Mouse (Mus musculus): ENCODE data around the gene Cib2. TPM values are rescaled to one million over a fixed set of nuclear protein-coding genes. Genes with fewer than 3 reads are reported as not detected.

The Cib2 gene
- polyA plus RNA-seq, 1 experiment, result 4.6 TPM

DNA sequence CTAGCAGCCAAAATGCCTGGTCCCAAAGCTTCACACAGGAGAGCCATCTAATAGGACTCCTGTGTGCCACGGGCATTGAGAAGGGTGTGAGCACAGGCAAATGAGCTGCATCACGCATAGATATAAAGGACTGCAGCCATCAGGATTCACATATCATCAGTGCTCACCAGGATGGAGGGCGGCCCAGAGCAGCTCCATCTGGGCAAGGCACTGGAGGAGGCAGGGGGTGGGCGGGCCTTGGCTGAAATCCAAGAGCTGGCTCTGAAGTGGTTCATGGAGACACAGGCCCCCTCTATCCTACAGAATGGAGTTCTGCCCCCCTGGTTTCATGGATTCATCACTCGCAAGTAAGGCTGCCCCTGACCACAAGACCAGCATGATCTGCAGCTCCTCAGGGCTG, 26.0 kb downstream of the Cib2 start:
- H3K9me3 ChIP-seq (replicated peaks; ENCODE audit: control insufficient read depth, insufficient read depth, low read length, poor library complexity, severe bottlenecking), result no peaks in the 10 kb centered on the region
- no peaks in the 10 kb centered on the region for H3K36me3 ChIP-seq (ENCODE audit: control insufficient read depth, insufficient read depth, low read length, poor library complexity, severe bottlenecking)
- no peak overlapping the region for H3K9ac ChIP-seq (ENCODE audit: low read depth, poor library complexity, severe bottlenecking)
- no peak overlapping the region for H3K4me3 ChIP-seq (ENCODE audit: low read depth, low read length)
- H3K27me3 ChIP-seq (ENCODE audit: control insufficient read depth, insufficient read depth, low read length, poor library complexity, severe bottlenecking), result no peaks in the 10 kb centered on the region
- TF ChIP-seq POLR2A (IDR thresholded peaks at IDR 0.05; ENCODE audit: insufficient read depth, low read length) (no peak), CTCF (IDR thresholded peaks at IDR 0.05; ENCODE audit: low read depth, low read length) (no peak), EP300 (IDR thresholded peaks at IDR 0.05; ENCODE audit: insufficient read depth, low read depth, low read length) (no peak)
- H3K27ac ChIP-seq (ENCODE audit: insufficient read depth, low read length), result no peak overlapping the region
- no peaks in the 10 kb centered on the region for H3K4me1 ChIP-seq (ENCODE audit: control insufficient read depth, insufficient read depth, low read length)

DNA sequence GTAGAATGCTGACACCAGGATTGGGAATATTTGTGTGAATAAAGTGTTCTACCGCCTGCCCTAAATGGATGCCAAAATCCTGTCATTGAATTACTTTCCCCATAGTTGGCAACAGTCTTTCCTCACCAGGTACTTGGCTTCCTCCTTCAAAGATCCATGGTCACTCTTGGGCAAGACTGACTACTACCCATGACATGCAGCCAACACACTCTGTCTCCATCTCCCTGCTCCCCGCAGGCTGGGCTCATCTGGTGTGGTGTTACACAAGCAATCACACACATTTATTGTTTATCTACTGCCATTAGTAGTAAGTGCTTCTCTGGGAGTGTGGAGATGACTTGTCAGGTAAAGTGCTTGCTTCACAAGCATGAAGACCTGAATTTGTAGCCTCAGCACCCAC, 27.1 kb downstream of the Cib2 start:
- Histone ChIP-seq H3K27me3 (ENCODE audit: control insufficient read depth, insufficient read depth, low read length, poor library complexity, severe bottlenecking) (no peaks in the 10 kb centered on the region), H3K4me1 (ENCODE audit: control insufficient read depth, insufficient read depth, low read length) (no peaks in the 10 kb centered on the region), H3K9me3 (replicated peaks; ENCODE audit: control insufficient read depth, insufficient read depth, low read length, poor library complexity, severe bottlenecking) (no peaks in the 10 kb centered on the region), H3K36me3 (ENCODE audit: control insufficient read depth, insufficient read depth, low read length, poor library complexity, severe bottlenecking) (no peaks in the 10 kb centered on the region), H3K27ac (ENCODE audit: insufficient read depth, low read length) (no peak overlapping the region), H3K4me3 (ENCODE audit: low read depth, low read length) (no peak overlapping the region), H3K9ac (ENCODE audit: low read depth, poor library complexity, severe bottlenecking) (no peak overlapping the region)
- TF ChIP-seq CTCF (IDR thresholded peaks at IDR 0.05; ENCODE audit: low read depth, low read length), result no peak
- no peak for TF ChIP-seq EP300 (IDR thresholded peaks at IDR 0.05; ENCODE audit: insufficient read depth, low read depth, low read length)

GRCm38 (mm10) chr9:54531421-54531820, 28.6 kb downstream of the Cib2 start:
- no peaks in the 10 kb centered on the region for H3K36me3 ChIP-seq (ENCODE audit: control insufficient read depth, insufficient read depth, low read length, poor library complexity, severe bottlenecking)
- no peaks in the 10 kb centered on the region for H3K4me1 ChIP-seq (ENCODE audit: control insufficient read depth, insufficient read depth, low read length)
- H3K9ac ChIP-seq (ENCODE audit: low read depth, poor library complexity, severe bottlenecking), result no peak overlapping the region
- no peak overlapping the region for H3K27ac ChIP-seq (ENCODE audit: insufficient read depth, low read length)
- TF ChIP-seq EP300 (IDR thresholded peaks at IDR 0.05; ENCODE audit: insufficient read depth, low read depth, low read length), result no peak
- no peaks in the 10 kb centered on the region for H3K9me3 ChIP-seq (replicated peaks; ENCODE audit: control insufficient read depth, insufficient read depth, low read length, poor library complexity, severe bottlenecking)
- no peaks in the 10 kb centered on the region for H3K27me3 ChIP-seq (ENCODE audit: control insufficient read depth, insufficient read depth, low read length, poor library complexity, severe bottlenecking)
- H3K4me3 ChIP-seq (ENCODE audit: low read depth, low read length), result no peak overlapping the region

- TF ChIP-seq CTCF (IDR thresholded peaks at IDR 0.05; ENCODE audit: low read depth, low read length), result no peak
- no peak for TF ChIP-seq POLR2A (IDR thresholded peaks at IDR 0.05; ENCODE audit: insufficient read depth, low read length)
- no peak for TF ChIP-seq EP300 (IDR thresholded peaks at IDR 0.05; ENCODE audit: insufficient read depth, low read depth, low read length)
- no peaks in the 10 kb centered on the region for H3K9me3 ChIP-seq (replicated peaks; ENCODE audit: control insufficient read depth, insufficient read depth, low read length, poor library complexity, severe bottlenecking)
- H3K27ac ChIP-seq (ENCODE audit: insufficient read depth, low read length), result no peak overlapping the region
- no peaks in the 10 kb centered on the region for H3K4me1 ChIP-seq (ENCODE audit: control insufficient read depth, insufficient read depth, low read length)
- H3K27me3 ChIP-seq (ENCODE audit: control insufficient read depth, insufficient read depth, low read length, poor library complexity, severe bottlenecking), result no peaks in the 10 kb centered on the region
- no peak overlapping the region for H3K9ac ChIP-seq (ENCODE audit: low read depth, poor library complexity, severe bottlenecking)
- H3K36me3 ChIP-seq (ENCODE audit: control insufficient read depth, insufficient read depth, low read length, poor library complexity, severe bottlenecking), result no peaks in the 10 kb centered on the region
- no peak overlapping the region for H3K4me3 ChIP-seq (ENCODE audit: low read depth, low read length)
These were observed 29.2 kb downstream of the Cib2 start for GRCm38 (mm10) chr9:54530836-54531235.

DNA sequence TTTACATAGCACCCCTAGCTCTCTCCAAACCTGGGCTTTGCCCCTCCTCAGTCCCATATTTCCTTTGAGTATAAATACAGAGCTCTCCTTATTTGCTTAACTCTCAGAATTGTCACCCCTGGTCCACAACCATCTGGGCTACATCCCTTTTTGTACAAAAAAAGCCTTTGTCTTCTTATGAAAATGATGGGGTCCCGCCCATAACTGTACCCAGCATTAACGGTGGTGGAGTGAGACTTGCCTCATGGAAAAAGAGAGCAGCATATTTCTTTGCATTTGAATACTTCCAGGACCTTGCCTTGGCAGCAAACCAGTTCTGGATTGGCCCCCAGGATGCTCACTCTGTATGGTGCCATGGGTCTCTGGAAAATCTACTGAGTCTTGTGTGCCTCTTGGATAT, 30.1 kb downstream of the Cib2 start:
- Histone ChIP-seq H3K27me3 (ENCODE audit: control insufficient read depth, insufficient read depth, low read length, poor library complexity, severe bottlenecking) (no peaks in the 10 kb centered on the region), H3K9me3 (replicated peaks; ENCODE audit: control insufficient read depth, insufficient read depth, low read length, poor library complexity, severe bottlenecking) (no peaks in the 10 kb centered on the region), H3K27ac (ENCODE audit: insufficient read depth, low read length) (no peak overlapping the region), H3K4me3 (ENCODE audit: low read depth, low read length) (no peak overlapping the region), H3K36me3 (ENCODE audit: control insufficient read depth, insufficient read depth, low read length, poor library complexity, severe bottlenecking) (no peaks in the 10 kb centered on the region), H3K9ac (ENCODE audit: low read depth, poor library complexity, severe bottlenecking) (no peak overlapping the region), H3K4me1 (ENCODE audit: control insufficient read depth, insufficient read depth, low read length) (no peaks in the 10 kb centered on the region)
- TF ChIP-seq CTCF (IDR thresholded peaks at IDR 0.05; ENCODE audit: low read depth, low read length), result no peak
- TF ChIP-seq POLR2A (IDR thresholded peaks at IDR 0.05; ENCODE audit: insufficient read depth, low read length), result no peak
- TF ChIP-seq EP300 (IDR thresholded peaks at IDR 0.05; ENCODE audit: insufficient read depth, low read depth, low read length), result no peak

DNA sequence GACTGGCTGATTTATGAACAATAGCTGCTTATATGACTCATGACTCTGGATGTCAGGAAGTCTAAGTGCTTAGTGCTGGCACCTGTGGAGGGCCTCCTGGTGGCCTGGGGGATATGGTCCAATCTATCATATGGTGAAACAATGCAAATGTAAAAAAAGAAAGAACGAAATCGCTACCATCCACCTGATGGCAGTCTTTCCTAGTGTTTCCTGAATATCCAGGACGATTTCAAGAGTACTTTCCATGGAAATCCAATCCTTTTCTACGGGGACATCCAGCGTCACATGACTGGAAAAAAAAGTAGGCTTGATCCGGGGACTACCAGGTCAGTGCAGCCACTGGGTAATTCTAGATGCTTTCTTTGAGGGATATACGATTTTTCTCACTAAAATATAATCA, 32.3 kb downstream of the Cib2 start:
- H3K4me1 ChIP-seq (ENCODE audit: control insufficient read depth, insufficient read depth, low read length), result no peaks in the 10 kb centered on the region
- H3K27me3 ChIP-seq (ENCODE audit: control insufficient read depth, insufficient read depth, low read length, poor library complexity, severe bottlenecking), result no peaks in the 10 kb centered on the region
- no peaks in the 10 kb centered on the region for H3K36me3 ChIP-seq (ENCODE audit: control insufficient read depth, insufficient read depth, low read length, poor library complexity, severe bottlenecking)
- no peak overlapping the region for H3K27ac ChIP-seq (ENCODE audit: insufficient read depth, low read length)
- no peak overlapping the region for H3K9ac ChIP-seq (ENCODE audit: low read depth, poor library complexity, severe bottlenecking)
- H3K9me3 ChIP-seq (replicated peaks; ENCODE audit: control insufficient read depth, insufficient read depth, low read length, poor library complexity, severe bottlenecking), result no peaks in the 10 kb centered on the region
- no peak for TF ChIP-seq POLR2A (IDR thresholded peaks at IDR 0.05; ENCODE audit: insufficient read depth, low read length)
- TF ChIP-seq EP300 (IDR thresholded peaks at IDR 0.05; ENCODE audit: insufficient read depth, low read depth, low read length), result no peak
- no peak for TF ChIP-seq CTCF (IDR thresholded peaks at IDR 0.05; ENCODE audit: low read depth, low read length)
- no peak overlapping the region for H3K4me3 ChIP-seq (ENCODE audit: low read depth, low read length)
